Mouse (Mus musculus) liver (tissue): ENCODE measurements around the gene Gfm1.

Source experiments
- DNase-seq: peaks from one replicate; pipeline ENCODE4 v3.0.0-alpha.2; 2020; ENCODE audit warnings: mixed read lengths

The Gfm1 gene

GRCm38 (mm10) chr3:67497998-67498397, 68.1 kb downstream of the Gfm1 start:
- no peak for DNase-seq

- peak; percentile 39 for DNase-seq
These were observed 69.0 kb downstream of the Gfm1 start for GRCm38 (mm10) chr3:67498773-67499405.

- DNase-seq: peak; percentile 9
These were observed 69.5 kb downstream of the Gfm1 start for GRCm38 (mm10) chr3:67499406-67499791.

GRCm38 (mm10) chr3:67503878-67504277, 74.0 kb downstream of the Gfm1 start:
- DNase-seq: no peak

GRCm38 (mm10) chr3:67505286-67505685, 75.4 kb downstream of the Gfm1 start:
- DNase-seq: no peak

- DNase-seq: no peak
These were observed 78.5 kb downstream of the Gfm1 start for GRCm38 (mm10) chr3:67508216-67508892.

GRCm38 (mm10) chr3:67512807-67513206, 82.9 kb downstream of the Gfm1 start:
- DNase-seq: peak; percentile 72

- no peak for DNase-seq
These were observed 84.9 kb downstream of the Gfm1 start for GRCm38 (mm10) chr3:67514801-67515273.

- peak; percentile 15 for DNase-seq
These were observed 85.4 kb downstream of the Gfm1 start, which contains the start of gene Rarres1 for GRCm38 (mm10) chr3:67515274-67515801. Gene Rarres1, minus strand, starts transcription at chr3:67515523.

GRCm38 (mm10) chr3:67520568-67521143, 90.8 kb downstream of the Gfm1 start:
- DNase-seq: no peak

GRCm38 (mm10) chr3:67522709-67523108, 92.8 kb downstream of the Gfm1 start:
- DNase-seq: no peak

- DNase-seq: no peak
These were observed 94.9 kb downstream of the Gfm1 start for GRCm38 (mm10) chr3:67524768-67525167.
